Mouse (Mus musculus): Measurements from ENCODE around the gene Nans.

DNA sequence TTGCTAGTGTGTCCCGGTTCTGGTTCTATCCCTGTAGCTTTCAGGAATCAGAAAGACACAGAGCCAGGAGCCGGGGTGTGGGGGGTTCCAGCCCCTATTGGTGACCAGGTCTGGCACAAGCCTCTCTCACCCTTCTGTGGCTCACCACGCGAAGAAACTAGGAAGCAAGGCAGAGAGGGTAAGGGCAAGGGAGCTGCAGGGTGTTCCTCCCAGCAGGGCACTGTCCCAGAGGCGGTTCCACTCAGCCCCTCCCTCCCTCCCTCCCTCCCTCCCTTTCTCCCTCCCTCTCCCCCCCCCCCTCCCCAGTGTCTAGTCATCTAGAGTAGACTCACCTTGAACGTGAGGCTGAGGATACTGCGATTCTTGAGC lies 38.5 kb downstream of the Nans start:
- TF ChIP-seq POLR2A (IDR thresholded peaks at IDR 0.05; ENCODE audit: borderline replicate concordance, low read depth, low read length) (no peak), CTCF (IDR thresholded peaks at IDR 0.05; ENCODE audit: low read depth, low read length) (no peak)

Measured in bone marrow macrophage, adult 2 months (primary cell).